Mouse (Mus musculus): ENCODE measurements at regions not wholly inside any gene's neighbourhood (a gene's known extent, or its start where the extent isn't known, plus 50 kb on each side); places are given as distances from the start of the nearest gene placed in this dataset.

DNA sequence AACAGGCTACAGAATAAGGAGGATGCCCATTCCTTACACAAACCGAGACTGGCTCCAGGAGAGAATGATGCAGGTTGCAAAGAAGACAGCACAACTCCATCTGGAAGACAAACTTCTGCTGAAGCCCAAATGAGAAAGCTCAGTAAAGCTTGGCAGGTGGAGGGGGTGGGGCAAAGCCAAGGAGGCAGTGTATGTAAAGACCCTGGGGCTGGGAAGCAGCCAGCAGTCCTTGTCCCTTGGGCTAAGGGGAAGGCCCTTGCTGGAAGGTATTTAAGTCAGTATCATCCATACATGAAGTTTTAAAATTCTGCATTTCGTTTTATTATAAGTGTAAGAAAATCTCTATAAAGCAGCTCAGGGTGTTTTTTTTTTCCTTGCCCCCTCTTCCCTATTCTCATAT, 182.3 kb upstream of the Kdm8 start:
- ATAC-seq (ENCODE audit: low TSS enrichment) = no peak

DNA sequence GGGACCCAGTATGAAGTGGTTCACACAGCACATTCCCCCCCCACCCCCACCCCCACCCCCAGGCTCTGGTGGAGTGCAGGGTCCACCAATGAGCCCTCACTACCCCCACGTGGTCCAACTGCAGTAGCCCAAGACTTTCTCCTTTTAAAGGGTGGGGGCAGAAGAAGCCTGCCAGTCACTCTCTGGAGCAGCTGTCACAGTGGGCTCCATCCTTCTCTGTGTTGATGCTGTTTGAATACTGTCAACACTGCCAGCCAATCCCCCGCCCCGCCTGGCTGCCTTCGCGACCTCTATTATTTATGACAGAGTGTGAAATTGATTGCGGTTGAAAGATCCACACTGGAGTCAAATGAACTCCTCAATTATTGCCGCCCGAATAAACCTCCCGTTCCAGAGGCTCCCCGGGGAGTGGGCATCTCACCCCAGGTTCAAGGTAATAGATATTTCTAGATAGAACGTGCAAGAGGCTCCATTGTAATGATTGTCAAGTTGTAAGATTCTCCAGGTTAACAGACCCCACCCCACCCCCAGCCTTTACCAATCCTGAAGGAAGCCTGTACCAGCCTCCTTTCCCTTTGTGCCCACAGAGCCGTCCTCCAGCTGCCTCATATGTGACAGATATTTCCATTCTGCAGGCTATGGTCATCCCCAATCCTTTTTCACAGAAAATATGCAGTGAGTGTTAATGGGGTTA, 181.7 kb upstream of the Kdm8 start:
- ATAC-seq (ENCODE audit: low TSS enrichment) = no peak

DNA sequence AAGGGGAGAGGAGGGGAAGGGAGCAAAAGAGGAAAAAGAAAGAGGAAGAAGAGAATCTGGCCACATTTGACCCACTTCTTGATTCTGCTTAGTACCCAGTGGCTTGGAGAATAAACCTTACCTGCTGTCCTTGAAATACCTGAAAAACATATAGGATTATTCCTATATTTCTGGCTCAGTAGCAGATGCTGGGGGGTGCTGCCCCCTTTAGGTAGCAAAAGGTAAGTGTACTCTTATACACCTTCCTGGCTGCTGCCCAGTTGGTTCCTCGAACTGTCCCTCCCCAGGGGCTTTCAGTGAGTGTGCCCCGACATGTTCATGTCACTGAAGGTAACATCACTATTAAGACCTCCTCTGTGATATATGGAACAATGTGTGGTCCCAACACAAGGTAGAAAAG, 180.7 kb upstream of the Kdm8 start:
- ATAC-seq (ENCODE audit: low TSS enrichment) = no peak

DNA sequence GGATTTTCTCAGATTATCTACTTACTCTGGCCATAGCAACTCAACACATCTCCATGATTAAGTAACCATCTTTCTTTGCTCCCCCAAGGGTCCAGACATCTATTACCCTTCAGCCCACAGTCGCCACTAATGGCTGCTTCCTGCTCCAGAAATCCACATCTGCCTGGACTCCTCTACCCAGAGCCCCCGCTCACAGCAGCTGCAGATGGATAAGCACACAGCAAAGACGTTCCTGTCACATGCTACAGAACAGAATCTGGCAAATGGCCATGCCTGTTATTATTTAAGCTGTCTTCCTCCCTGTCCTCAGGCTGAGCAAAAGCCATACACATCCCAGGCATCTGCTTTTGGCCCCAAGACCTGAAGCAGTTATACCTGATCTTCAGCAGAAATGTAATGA, 173.8 kb upstream of the Kdm8 start:
- no peak for ATAC-seq (ENCODE audit: low TSS enrichment)

DNA sequence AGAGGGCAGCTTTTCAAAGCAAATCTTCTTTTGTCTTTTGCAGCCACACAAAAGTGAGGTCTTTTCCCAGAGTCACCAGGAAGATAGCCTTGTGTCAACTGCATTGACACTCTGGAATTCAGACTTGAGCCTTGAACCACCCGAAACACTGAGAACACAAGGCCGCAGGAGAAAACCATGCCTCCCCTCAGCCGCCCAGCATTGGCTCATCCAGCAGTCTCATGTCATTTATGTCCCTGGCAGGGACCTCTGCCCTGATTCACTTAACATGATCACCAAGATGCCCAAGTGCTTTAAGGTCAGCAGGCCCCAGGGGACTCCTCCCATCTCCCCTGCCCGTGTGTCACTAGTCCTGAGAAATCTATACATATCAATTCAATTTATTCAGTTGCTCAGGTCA, 173.1 kb upstream of the Kdm8 start:
- ATAC-seq (ENCODE audit: low TSS enrichment) = no peak

DNA sequence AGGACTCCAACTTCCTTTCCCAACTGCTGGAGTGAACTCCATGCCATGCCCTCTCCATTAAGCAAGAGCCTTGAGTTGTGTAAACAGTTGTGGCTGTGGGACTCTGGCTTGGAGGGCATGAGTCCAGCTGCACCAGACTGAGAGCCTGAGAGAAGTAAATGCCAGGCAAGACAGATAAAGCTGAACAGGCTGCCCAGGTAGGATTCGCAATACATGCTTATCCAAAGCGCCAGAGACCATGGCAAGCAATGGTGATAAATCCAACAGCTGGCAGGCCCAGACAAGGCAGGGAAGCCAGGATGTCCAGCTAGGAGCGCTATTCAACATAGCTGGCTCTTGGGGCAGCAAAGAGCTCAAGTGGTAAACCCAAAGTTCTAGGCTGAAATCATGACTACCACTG, 163.1 kb upstream of the Kdm8 start:
- ATAC-seq (ENCODE audit: low TSS enrichment) = no peak

DNA sequence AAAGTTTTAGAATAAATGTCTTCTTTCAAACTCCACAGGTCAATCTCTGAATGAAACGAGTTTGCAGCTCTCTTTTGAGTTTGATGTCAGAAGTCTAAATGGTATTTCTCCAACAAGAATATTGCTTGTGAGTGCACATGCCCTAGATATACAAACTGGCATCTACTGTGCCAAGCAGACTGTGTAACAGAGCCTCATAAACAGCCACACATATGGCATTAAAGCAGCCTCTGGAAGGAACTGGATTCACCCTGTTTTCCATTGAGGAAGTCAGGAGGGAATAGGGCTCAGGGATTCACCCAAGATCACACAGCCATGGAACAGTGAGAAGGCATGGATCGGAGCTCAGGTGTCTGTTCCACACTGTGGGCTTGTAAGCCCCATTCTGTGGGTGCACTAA, 149.2 kb upstream of the Kdm8 start:
- ATAC-seq (ENCODE audit: low TSS enrichment) = no peak

DNA sequence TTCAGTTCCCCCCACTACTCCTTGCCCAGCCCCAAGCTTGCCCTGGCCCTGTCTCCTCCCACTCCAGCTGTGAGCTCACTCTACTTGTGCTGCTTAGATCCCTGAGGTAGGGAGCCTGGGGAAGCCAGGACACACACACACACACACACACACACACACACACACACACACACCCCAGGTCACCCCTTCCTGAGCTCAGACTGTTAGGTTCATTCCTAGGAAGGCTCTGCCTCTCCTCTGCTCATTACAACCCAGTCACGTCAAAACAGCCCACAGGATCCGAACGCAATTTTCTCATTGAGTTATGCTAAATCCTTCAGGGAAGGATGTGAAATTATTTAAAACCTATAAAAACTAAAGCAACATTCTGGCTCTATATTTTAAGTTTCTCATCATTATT, 136.0 kb upstream of the Kdm8 start:
- no peak for ATAC-seq (ENCODE audit: low TSS enrichment)

DNA sequence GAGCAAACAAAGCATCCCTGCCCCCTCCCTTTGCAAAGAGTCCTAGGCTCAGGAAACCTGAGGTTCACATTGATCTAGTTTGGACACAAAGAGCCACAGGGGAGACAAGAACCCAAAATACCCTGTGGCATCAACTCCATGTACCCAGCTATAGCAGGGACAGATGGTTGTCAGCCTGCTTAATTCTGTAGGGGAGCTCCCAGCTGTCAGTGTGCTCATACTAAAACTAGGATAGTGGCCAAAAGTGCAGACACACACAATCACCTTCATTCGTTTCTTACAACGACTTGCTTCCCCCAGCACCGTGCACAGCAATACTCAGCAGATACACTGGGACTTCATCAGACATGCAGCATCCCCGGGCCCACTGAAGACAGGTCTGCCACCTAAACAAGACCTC, 133.5 kb upstream of the Kdm8 start:
- peak; percentile 78 for ATAC-seq (ENCODE audit: low TSS enrichment)

DNA sequence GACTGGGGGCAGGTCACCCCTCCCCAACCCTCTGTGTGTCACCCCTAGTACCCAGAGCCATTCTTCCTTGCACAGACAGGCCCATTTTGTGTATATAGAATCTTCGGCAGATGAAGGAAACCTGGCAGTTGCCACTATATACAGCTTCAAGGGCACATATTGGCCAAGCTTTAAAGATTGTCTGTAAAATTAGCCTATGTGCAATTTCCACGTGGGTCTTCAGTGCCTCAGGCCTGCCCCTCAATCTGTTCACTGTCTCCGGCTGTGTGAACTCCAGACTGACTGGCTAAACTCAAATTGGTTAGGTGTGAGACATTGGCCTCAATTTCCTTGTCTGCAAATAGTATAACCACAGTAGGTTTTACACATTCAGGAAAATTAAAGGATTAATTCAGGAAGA, 130.9 kb upstream of the Kdm8 start:
- no peak for ATAC-seq (ENCODE audit: low TSS enrichment)

DNA sequence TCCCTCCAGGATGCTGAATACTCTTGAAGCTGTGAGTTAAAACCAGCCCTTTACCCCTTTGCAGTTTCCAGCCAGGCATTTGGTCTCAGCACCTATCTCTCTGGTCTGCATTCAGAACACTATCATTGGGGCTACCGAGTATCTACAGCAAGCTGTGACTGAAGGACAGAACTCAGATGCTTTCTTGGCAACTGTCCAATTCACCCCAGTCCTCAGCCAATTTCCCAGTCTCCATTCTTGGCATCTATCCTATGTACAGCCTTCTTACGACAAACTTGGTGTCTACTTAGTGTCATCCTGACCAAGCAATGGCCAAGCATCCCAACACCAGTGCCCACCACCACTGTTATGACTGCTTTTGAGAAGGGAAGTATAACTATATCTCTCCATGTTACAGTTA, 109.7 kb upstream of the Kdm8 start:
- no peak for ATAC-seq (ENCODE audit: low TSS enrichment)

DNA sequence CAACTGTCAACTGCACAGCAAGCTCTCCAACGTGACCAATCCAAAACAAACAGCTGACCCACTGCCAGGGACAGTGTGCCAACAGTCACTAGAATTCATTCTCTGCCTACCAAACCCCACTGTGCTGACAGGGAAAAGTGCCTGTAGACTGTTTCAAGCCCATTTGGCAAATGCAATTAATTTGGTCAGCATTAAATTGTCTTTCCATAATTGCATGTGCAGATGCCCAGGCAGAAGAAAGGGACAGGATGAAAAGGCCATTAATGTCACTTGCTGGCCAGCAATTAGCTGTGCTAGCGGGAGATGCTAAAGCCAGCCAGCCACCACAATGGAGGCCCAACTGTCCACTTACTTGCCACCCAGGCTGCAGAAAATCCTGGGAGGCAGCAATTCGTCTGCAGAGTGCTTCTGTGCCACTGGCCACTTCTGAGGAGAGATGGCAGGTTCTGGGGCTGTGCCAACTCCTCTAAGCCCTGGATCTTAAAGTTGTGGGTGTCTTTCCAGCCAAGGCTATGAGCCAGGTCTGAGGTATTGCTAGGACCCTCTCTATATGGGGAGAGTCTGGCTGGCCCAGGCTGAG, 108.8 kb upstream of the Kdm8 start:
- no peak for ATAC-seq (ENCODE audit: low TSS enrichment)

DNA sequence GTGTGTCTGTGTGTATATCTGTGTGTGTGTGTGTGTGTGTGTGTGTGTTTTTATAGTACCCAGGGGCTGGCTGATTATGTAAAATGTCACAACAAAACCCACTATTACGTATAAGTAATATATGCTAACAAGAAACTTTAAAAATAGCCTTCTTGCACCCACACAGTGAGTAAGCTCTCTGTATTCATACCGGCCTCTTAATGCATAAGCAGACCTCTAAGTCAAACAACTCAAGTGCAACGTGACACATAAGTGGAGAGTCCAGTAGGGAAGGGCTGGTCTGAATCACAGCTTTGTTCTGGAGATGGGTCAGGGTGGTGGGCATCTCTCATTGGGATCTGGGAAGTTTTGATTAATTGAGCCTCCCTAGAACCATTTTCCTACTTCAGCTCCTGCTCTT, 107.7 kb upstream of the Kdm8 start:
- peak; percentile 65; the same call in 1 of the 2 replicates for ATAC-seq (ENCODE audit: low TSS enrichment)

DNA sequence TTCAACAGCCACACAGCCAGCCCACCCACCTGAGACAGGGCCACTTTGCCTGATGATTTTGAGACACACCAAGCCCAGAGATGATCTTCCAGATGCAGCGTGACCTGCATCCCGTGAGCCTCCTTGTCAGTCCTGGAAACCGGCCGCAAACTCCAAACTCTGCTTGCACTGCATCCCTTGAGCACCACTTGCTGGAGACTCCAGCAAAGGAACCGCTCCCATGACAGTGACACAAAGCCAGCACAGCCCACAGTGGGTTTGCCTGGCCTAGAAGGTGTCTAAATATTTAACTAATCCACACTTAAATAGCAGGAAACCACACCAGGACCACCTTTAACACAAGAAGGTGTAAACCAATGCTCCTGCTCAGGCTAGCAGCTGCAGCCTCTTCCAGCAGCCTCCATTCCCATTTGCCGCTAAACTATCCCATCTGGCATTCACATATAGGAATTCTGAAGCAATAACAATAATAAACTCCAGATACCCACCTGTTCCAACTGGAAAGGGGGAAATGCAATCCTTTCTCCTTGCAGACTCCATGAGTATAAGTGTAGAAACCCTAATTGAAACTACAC, 106.2 kb upstream of the Kdm8 start:
- ATAC-seq (ENCODE audit: low TSS enrichment) = no peak

DNA sequence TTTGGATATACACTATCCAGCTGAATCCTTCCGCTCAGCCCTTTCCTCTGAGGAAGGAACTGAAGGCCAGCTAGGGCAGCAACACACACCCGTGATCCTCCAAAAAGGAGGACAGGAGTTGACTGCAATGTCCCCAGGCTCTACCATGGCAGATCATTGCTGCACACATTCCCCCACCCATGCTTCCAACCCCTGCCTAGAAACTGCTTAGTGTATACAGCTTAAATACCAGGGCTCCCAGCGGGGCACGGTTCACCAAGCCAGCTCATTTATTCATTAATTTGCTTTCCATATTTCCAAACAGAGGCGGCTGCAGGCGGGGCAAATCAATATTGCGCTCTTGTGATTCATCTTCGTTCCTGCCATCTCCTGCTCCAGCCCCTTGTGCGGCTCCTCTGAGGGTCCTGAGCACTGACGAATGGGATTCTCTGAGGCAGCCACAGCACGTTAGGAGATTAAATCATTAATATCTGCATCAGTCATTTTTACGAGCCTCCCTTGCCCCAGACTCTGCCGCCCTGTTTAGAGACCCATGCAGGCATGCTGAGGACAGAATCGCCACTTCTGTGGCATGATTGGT, 104.1 kb upstream of the Kdm8 start:
- no peak for ATAC-seq (ENCODE audit: low TSS enrichment)

DNA sequence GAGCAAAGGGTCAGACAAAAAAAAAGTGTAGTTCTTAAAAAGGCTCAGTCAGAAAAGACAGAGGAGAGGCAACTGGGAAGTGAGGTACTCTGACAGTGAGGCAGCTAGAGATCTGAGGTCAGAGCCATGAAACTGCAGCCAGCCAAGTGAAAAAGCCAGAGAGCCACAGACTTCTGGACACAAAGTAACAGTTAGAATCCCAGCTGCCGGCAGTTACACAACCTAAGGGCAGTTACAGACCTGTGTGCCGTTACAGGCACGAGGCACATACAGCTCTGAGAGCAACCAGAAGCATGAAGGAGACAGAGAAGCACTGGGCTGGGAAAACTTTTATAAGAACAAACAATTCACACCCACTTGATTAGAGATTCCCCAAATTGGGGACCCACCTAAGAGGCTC, 94.9 kb upstream of the Kdm8 start:
- ATAC-seq (ENCODE audit: low TSS enrichment) = no peak

DNA sequence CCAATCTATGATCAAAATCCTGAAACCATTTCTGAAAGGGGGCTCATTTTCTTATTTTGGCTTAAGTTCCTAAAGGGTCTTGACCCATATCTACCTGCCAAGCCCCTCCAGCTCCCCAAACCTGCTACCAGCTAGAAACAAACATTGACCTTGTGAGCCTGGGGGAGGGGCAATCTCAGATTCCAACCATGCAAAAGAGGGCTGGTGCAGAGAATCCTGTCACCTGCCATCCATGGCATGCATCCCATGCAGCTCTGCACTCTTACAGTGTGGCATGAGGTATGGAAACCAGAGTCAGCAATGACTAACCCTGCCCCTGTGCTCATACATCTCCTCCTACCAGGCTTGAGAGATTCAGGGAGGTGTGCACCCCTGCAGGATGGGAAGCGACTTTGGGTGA, 90.3 kb upstream of the Kdm8 start:
- ATAC-seq (ENCODE audit: low TSS enrichment) = no peak

DNA sequence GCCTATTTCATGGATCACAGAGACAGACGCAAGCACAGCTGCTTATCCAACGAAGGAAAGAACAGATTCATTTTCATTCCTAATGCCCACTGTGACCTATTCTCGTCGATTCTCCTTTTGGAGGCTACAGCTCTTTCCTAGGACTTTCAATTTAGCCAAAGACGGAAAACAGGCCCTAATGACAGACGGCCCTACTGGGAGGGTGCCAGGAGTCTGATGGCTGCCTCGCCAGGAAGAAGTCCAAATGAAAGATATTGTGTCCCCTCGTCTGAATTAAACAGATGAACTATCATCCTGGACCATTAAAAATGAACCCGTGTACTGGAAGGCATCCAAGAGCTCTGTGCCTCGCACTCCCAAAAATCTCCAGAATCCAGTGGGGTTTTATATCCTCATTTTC, 89.5 kb upstream of the Kdm8 start:
- ATAC-seq (ENCODE audit: low TSS enrichment) = no peak

DNA sequence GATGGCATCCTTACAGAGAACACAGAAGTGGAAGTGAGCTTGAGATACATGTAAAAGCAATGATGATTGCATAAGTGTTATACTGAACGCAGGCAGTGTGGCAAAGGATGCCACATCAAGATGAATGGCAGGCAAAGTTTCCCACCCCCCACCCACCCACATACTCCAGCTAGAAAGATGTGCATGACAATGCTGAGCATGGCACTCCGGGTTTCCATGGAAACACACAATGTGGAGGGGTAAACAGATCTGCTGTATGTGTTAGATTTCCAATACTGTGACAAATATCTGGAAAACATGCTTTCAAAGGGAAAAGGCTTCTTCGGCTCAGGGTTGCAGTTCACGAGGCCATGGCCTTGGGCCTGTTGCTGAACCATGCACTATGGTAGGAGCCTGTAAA, 86.5 kb upstream of the Kdm8 start:
- ATAC-seq (ENCODE audit: low TSS enrichment) = no peak

DNA sequence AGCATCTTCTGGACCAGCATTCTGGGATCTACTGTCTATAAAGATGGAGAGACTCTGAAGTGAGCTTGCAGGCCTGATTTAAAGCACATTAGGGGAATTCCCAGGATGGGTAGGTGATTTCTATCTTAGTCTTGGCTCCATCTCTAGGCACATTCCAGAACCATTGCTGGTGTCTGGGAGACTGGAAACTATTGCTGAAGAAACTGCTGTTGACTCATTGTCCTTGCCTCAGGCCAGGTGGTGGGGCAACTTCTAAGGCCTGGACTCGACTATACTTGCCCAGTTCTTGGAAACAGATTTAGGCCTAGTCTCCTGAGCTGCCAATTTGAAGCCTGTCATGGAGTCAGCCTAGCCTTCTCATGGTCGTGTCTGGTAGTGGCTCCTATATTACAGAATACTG, 61.5 kb upstream of the Kdm8 start:
- ATAC-seq (ENCODE audit: low TSS enrichment) = no peak

DNA sequence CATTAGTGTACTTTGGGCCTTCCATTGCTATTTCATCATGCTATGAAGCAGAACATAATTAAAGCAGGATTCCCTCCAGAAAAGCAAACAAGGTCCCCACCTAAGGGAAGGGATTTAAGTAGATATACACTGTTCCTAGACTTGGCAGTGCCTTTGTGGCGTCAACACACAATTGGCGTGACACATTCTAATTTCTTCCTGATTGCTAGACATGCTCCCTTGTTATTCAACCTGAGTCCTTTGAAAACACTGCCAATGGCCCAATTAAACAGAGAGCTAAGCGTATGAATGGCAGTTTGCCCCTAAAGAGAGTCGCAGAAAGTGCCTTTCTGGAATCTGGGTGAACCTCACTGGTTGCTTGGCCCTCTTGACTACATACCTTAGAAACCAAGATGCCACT, 60.3 kb upstream of the Kdm8 start:
- no peak for ATAC-seq (ENCODE audit: low TSS enrichment)

DNA sequence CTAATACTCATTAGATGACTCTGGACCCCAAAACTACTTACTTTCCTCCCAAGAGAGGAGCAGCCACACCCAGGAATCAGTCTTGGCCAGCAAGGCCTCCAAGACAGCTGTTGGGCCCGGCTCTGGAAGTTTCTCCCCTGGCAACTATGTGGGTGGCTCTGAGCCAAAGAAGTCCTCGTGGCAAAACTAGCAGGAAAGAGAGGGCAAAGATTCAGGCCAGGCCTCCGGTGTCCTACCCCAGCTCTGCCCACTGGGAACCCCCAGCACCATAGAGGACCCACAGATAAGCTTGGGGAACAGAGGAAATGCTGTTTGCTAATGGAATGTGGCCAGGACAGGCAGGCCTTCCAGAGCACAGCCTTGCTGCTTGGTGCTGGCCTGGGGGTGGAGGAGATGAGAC, 51.9 kb upstream of the Kdm8 start:
- no peak for ATAC-seq (ENCODE audit: low TSS enrichment)

DNA sequence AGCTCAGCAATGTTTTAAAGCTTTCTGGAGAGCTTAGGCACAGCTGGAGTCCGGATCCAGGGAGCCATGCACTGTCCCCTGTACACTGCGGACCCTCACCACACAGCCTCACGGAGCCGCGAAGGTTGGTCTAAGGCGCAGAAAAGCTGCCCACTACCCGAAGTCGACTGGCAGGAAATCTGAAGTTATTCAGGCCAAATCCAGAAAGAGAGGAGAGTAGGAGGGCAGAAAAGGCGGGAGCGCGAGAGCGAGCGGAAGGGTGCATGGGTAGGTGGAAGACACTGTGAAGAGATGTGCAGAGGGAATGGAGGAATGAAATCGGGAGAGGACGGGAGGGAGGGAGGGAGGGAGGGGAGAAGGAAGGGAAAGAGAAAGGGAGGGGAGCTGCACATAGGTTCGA, 51.2 kb upstream of the Kdm8 start:
- peak; percentile 36; the same call in 1 of the 2 replicates for ATAC-seq (ENCODE audit: low TSS enrichment)

Measured in frontal cortex, adult (tissue).